Mouse (Mus musculus): ENCODE measurements at regions not wholly inside any gene's neighbourhood (a gene's known extent, or its start where the extent isn't known, plus 50 kb on each side); places are given as distances from the start of the nearest gene placed in this dataset.

GRCm38 (mm10) chr19:32943594-32944230 is 186.4 kb downstream of the Pten start:
- TF ChIP-seq CTCF (IDR thresholded peaks at IDR 0.05; ENCODE audit: low read depth, low read length) (no peak), POLR2A (IDR thresholded peaks at IDR 0.05; ENCODE audit: insufficient read depth, low read length) (no peak)

Measured in ES-Bruce4 (cell line).